Mouse (Mus musculus) heart, postnatal 0 days (tissue): ENCODE measurements around the gene Plekhf1.

Experiments used
- CTCF ChIP-seq: IDR thresholded peaks from 2 replicates; pipeline ENCODE4 v1.5.1; 2016; ENCODE audit warnings: antibody characterized with exemption, control low read depth, low read depth
- EP300 ChIP-seq: IDR thresholded peaks from 2 replicates; pipeline ENCODE4 v1.6.1; 2016; ENCODE audit warnings: antibody characterized with exemption, low read depth

DNA sequence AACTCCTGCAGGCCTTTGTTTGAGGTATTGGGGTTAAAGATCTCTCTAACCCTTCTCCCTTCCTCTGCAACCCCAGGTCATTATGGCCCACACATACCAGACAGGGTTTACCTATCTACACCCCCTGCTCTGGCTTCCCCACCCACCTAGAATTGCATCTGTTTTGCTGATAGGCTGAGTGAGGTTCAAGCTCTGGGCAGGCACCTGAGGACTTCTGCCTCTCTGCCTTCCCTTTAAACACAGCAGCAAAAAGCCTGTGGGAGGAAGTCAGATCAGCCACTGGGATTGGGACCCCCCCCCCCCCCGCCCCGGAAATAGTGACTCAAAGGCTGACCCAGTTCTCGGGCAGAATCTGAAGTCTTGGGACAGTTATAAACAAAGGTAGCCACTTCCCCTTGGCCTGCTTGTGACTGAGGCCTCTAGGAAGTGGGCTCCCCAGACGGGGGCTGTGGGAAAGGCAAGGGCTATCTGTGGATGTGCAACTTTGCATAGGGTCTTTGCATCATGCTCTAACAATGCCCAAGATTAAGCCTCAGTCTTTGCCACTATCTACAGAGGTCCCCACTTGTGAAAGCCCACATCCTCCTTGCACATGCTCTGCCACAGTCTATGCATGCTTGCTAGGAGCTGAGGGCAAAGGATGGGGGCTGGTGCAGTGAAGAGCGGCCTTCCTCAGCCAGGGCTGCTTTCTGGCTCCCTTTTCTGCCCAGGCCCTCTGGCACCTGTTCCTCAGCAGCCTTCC is 13.2 kb downstream of the Plekhf1 start:
- TF ChIP-seq EP300 (no peak), CTCF (no peak)
